Mouse (Mus musculus) gastrocnemius, postnatal 4 days (tissue): Measurements from ENCODE around the gene Hcar1. TPM values are rescaled to one million over a fixed set of nuclear protein-coding genes. Genes with fewer than 3 reads are reported as not detected.

Experiments used
- DNase-seq, 2 experiments: peaks; one replicate each; pipeline ENCODE4 v3.0.0; 2021 to 2022; ENCODE audit warnings: low spot score in 2 of 2, mixed read lengths in 2 of 2
- long read RNA-seq, 2 experiments: library from polyadenylated mRNA; stranded (forward); transcript quantifications; one replicate each; pipeline ENCODE4 v2.0.0; 2021
- total RNA-seq, 2 experiments: library from RNA; stranded (reverse); gene quantifications; 2 replicates each; pipeline ENCODE4 v1.2.3; 2021

The Hcar1 gene
- 1 to 10 TPM; 1.4 to 3.3 TPM for total RNA-seq
- long read RNA-seq, experiment 1, partial matches to known transcripts = 0 of 4 reads
- long read RNA-seq, experiment 1, other reads (novel, unspliced or antisense) = 0 of 4 reads
- long read RNA-seq, experiment 2, partial matches to known transcripts = 0 of 4 reads
- long read RNA-seq, experiment 2, other reads (novel, unspliced or antisense) = 0 of 4 reads

DNA sequence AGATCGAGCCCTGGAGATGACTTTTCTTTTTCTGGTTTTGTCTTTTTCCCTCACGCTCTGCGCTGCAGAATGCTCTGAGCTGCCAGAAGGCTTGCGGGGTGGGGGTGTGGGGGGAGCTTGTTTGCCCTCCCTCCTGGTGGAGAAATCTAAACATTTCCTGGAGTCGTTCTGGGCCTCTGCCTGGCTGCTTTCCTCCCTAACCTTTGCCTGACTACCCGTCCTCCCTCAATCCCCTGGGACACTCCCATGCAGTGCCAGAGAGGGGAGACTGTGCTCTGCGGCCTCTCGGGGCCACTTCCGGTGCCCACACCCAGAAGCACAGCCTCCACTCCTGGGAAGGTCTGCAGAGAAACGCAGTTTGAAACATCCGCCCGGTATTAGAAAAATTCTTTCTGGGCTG, at the start of gene Hcar1:
Gene Hcar1, minus strand, starts transcription at position 93 of the 400 bp plus-strand sequence.
- no peak for DNase-seq

DNA sequence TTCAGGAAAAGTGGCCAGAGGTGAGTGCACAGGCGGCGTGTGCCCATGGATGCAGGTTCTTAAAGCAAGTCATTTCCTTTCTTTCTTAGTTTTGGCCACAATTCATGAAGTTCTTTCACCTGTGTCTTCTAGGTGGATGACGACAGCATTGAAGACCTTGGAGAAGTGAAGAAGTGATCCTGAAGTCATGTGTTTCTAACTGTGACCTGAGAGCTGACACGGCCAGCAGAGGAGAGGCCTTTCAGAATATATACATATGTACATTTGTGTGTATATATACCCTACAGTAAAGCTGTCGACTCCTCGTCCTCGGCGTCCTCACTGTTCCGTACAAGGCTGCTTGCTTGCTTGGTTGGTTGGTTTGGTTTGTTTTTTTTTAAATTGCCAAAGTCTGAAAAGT, 47.3 kb upstream of the Hcar1 start, which contains the start of gene Gm43518:
Gene Gm43518, plus strand, starts transcription at position 301 of the 400 bp plus-strand sequence.
- DNase-seq = no peak

- DNase-seq = no peak
Measured at GRCm38 (mm10) chr5:123922112-123922511, 42.3 kb upstream of the Hcar1 start.

- no peak for DNase-seq
Measured at GRCm38 (mm10) chr5:123914852-123915251, 35.0 kb upstream of the Hcar1 start.

DNA sequence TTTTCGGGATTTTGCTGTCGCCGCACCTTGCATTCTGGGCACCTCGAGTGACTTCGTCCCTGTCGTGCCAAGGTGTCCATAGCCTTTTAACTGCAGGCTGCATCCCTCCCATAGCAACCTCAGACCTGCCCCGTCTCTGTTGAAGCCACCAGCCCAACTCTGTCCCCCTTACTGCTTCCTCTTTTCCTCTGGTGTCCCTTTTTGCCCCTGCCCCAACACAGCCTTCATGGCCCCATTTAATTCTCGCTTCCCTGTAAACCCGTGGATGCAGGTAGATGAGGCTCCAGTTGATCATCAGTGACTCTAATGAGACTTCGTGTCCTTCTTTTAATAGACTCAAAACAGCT, 27.8 kb upstream of the Hcar1 start:
- DNase-seq = no peak

DNA sequence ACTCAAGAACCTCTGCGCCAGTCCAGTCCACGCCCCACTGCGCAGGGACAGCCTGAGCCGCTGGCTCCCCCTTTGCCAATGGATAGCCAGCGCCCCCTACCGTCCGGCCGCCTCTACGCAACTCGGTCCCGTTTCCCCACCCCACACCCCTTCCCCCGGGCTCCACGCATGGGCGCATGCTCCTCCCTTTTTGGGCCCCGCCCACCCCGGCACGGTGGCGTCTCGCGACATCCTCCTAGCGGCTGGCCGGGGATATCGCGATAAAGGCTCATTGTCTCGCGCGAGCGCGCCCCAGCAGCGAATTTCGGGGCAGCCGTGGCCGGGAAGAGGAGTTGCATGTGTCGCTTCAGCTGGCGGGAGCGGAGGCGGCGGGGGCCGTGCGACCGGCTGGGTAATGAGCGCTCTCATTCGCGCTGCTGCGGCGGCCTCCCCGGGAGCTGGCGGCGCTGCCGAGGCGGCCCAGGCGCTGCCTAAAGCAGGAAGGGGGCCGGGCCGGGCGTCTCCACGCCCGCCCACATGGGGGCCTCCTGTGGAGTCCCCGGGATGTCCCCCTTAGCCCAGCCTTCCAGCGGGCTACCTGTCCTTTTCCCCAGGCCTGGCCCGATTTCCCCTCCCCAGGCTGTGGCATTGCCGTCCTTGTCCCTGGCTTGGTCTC, 27.3 kb upstream of the Hcar1 start, which contains the start of gene Denr:
Gene Denr, plus strand, starts transcription at position 200 of the 655 bp plus-strand sequence.
- DNase-seq = peak; percentile 100

- no peak for DNase-seq
Measured at GRCm38 (mm10) chr5:123906146-123906975, 26.5 kb upstream of the Hcar1 start.

DNA sequence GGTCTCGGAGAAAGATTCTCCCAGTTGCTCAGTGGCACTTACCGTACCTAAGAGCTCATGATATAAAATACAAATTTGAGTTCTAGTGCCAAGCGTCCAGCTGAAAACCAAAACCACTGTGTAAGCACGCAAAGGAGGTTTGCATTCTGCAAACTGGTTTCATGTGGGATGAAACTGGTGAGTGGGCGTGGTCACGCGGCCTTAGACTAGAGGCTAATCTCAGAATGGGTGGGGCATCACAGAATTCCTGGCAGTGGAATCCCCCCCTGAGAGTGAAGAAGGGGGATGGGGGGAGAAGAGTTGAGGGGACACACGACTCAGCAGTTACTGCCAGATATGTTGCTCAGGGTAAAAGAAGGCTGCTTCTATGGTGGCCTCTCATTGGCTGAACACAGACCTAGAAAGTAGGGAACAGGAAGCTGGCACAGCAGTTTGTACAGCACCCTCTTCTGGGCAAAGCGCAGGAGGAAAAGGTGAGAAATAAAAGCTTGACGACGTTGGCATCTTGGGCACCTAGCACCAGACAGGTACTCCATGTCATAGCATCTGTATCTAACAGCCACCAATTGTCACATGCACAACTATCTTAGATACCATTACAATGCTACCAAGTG, 24.3 kb upstream of the Hcar1 start:
- no peak for DNase-seq

DNA sequence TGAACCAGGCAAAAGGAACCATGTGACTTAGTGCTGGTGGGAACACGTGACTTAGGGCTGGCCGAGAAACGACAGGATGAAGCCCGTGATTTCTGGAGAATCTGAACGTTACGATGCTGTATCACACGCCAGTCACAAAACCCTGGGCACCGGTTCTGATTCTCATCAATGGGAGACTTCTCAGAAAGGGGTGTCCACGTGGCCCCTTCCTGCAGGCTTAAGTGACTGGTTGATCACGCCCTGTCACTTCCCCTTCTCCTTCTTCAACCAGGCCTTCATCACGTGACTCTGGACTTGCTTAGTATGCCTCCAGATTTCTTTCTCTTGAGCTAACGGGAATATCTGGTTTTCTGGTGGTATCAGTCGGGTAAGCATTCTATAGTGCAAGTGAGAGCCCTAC, 17.5 kb upstream of the Hcar1 start:
- no peak for DNase-seq

DNA sequence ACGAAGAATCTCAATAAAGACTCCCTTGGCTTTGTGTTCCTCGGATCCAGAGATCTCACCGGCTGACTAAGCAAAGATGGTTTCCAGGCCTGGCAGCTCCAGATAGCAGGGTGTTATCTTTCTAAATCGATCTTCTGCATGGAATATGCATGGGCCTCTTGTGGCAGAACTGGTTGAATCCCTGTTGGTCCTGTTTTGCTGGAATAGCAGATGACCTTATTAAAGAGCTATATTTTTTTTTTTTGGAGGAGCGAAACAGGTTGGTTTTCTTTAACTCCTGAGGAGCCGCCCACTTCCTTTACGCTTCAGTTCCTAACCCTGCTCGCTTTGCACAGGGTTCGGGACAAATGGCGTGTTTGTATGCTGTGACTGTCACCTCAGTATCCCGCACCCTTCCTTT, 16.6 kb upstream of the Hcar1 start:
- DNase-seq = no peak

DNA sequence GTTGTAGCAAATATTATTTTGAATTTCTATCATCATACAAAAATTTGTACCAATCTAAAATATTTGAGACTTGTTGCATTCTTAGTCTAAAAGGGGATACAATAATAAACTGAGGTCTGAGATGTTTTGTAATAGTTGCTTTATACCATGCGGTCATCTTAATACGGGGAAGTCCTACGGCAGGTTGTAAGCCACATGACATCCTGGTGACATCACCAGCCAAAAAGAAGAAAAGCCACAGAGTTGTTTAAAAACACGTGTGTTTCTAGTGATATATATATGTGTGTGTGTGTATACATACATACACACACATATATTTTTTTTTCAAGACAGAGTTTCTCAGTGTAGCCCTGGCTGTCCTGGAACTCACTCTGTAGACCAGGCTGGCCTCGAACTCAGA, 13.7 kb upstream of the Hcar1 start:
- DNase-seq = no peak

GRCm38 (mm10) chr5:123891669-123892068, 11.8 kb upstream of the Hcar1 start:
- no peak for DNase-seq

DNA sequence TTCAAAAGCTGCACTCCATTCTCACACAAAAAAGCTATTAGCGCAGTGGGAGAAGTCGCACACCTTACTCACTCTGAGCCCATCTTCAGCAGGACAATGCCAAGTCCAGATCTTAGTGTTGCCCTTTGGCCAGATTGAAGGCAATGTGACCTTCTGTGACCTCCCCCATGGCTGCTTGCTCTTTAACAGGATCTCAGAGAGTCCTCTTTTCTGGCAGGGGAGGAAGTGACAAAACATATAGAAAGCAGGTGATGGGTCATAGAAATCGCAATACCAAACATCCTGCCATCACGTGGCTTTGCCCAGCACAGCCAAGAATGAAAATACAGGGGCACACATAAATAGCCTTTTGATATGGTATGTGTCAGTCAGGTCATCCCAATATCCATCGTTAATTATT, 11.2 kb upstream of the Hcar1 start:
- no peak for DNase-seq

DNA sequence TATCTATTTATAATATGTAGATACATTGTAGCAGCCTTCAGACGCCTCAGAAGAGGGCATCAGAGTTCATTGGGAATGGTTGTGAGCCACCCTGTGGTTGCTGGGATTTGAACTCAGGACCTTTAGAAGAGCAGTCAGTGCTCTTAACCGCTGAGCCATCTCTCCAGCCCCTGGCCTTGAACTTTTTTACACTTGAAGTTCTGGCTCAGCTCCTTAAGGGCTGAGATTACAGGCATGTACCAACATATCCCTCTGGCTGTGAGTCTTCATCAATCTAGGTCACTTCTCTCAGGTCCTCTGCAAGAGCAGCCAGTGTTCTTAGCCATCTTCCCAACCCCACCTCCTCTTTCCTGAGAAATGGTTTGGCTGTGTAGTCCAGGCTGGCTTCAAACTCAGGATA, 10.5 kb upstream of the Hcar1 start:
- DNase-seq = no peak

DNA sequence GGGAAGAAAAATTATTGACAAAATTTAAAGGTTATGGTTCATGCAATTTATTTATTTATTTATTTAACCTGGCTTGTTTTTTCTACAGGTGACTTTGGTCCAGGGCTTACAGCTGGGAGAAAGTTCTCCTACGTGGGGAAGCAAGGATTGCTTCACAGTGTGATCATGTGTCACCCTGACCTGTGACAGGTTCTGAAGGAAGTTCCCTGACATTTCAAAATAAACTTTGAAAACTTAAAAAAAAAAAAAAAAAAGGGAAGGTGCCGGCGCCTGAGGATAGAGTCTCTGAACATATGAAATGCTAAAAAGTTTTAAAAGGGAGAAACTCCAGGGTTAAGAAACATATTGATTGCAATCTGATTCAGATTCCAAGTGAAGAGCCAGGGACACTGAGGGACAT, 6.5 kb upstream of the Hcar1 start:
- DNase-seq = no peak

DNA sequence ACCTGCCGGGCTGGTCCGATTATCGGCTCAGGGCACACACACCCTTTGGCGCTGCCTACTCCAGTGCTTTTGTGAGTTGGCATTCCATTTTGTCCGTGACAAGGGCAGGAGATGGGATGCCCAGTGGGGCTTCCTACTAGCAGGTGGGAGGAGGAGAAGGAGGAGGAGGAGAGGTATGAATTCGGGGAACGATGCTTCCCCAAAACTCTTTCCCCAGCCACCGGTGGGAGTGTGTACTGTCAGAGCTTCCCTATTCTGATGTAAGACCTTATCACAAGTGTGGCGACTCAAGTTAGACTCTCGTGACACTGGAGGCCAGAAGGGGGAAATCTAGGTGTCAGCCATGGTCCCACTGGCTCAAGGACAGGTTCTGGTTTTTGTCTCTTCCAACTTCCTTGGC, 4.5 kb upstream of the Hcar1 start:
- no peak for DNase-seq

DNA sequence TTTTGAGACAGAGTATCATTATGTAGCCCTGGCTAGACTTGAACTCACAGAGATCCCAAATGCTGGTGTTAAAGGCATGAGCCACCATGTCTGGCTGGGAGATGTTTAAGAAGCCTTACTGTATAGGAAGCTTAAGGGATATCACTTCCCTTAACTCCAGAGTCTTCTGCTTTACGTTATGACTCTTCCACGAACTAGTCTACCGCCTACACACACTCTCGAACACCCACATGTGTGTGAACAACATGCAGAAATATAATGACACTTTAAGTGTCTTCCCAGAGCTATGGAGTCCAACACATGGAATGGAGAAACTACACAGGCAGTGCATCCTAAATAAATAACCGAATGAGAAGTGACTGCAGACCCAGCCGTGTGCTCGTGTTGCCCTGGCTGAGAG, 4.1 kb upstream of the Hcar1 start:
- DNase-seq = no peak

GRCm38 (mm10) chr5:123880778-123881177, 958 bp upstream of the Hcar1 start:
- DNase-seq = no peak

DNA sequence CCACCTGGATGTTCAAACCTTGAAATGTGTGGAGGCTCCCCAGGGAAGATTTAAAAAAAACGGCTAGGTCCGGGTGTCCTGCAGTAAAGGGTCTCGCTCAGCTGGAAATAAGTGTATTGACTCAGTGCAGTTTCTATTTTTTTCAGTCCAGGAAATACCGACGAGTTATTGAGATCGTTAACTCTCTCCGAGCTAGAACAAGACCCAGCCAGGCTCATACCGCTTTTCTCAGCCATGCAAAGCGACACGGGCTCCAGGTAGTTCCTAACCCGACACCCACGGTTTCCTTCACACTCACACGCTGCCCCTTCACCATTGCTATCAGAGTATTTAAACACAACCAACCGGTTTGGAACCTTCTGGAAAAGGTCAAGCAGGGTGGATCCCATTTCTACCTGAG, 1.8 kb downstream of the Hcar1 start:
- DNase-seq = no peak

- no peak for DNase-seq
Measured at GRCm38 (mm10) chr5:123874177-123874576, 5.6 kb downstream of the Hcar1 start.

DNA sequence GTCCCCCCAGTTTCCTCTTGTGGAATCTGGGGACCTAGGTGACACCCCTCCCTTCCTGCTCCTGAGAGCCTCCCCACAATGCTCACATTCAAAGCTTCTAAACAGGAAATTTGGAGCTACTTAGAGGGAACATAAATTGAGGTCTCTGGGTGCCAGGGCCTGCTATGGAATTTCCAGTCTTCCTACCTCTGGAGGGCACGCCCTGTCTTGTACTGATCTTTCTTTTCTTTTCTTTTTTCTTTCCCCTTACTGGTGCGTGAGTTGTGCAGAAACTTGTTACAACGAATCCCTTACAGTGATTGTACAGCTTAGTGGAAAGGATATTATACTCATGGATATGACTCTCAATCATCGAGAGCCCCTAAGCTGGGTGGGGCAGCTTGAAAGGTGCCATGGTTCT, 10.2 kb downstream of the Hcar1 start:
- no peak for DNase-seq

DNA sequence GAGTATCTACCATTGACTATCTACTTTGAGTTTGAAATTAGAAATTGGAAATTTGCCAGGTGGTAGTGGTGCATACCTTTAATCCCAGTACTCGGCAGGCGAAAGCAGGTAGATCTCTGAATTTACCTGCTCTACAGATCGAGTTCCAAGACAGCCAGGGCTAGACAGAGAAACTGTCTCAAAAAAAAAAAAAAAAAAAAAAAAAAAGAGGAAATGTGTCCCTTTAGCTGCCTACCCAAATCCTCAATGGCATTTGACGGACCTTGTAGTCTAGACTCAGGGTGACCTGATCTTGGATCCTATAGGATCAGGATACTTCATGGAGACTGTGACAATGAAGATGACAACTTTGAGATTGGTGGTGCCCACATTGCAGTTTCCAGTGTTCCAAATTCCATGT, 13.4 kb downstream of the Hcar1 start:
- no peak for DNase-seq
